Mouse (Mus musculus): ENCODE data around the gene Arid2. TPM values are rescaled to one million over a fixed set of nuclear protein-coding genes. Genes with fewer than 3 reads are reported as not detected.

Arid2 gene
- polyA plus RNA-seq, 1 experiment from 2014 or later = 9.4 TPM

- Histone ChIP-seq H3K9ac (ENCODE audit: low read depth, low read length) (no peak overlapping the region), H3K4me3 (ENCODE audit: low read depth, low read length) (no peak overlapping the region)
- no peak for ATAC-seq
Measured at GRCm38 (mm10) chr15:96283141-96283540, 4.2 kb upstream of the Arid2 start.

GRCm38 (mm10) chr15:96283920-96284431, 3.3 kb upstream of the Arid2 start:
- peaks cover 10% of the 10 kb centered on the region; the same call in 1 of the 2 replicates for H3K36me3 ChIP-seq (ENCODE audit: control insufficient read depth, insufficient read depth)
- TF ChIP-seq CTCF (IDR thresholded peaks at IDR 0.05; ENCODE audit: low read depth) = peak; percentile 71
- WGBS = 2% methylated on average over 11 of the region's 11 CpGs
- ATAC-seq = no peak
- H3K4me2 ChIP-seq (replicated peaks; ENCODE audit: low read depth) = peak overlapping the region; percentile 81
- H3K4me3 ChIP-seq (ENCODE audit: low read depth, low read length) = peak overlapping the region; percentile 84
- H3K4me1 ChIP-seq (replicated peaks; ENCODE audit: control insufficient read depth, insufficient read depth, low read length) = peaks cover 5% of the 10 kb centered on the region; the same call in 1 of the 2 replicates
- no peaks in the 10 kb centered on the region for H3K9me3 ChIP-seq (ENCODE audit: control insufficient read depth)
- no peaks in the 10 kb centered on the region for H3K27me3 ChIP-seq (replicated peaks; ENCODE audit: control insufficient read depth, insufficient read depth, low read length)
- peak overlapping the region; percentile 100 for H3K27ac ChIP-seq (ENCODE audit: low read depth, low read length)
- peak overlapping the region; percentile 99 for H3K9ac ChIP-seq (ENCODE audit: low read depth, low read length)

More at GRCm38 (mm10) chr15:96283141-96283540, 4.2 kb upstream of the Arid2 start:
- Histone ChIP-seq H3K27ac (ENCODE audit: low read depth, low read length) (no peak overlapping the region), H3K9me3 (ENCODE audit: control insufficient read depth) (no peaks in the 10 kb centered on the region), H3K4me2 (replicated peaks; ENCODE audit: low read depth) (peak overlapping the region; percentile 81), H3K4me1 (replicated peaks; ENCODE audit: control insufficient read depth, insufficient read depth, low read length) (peaks cover 9% of the 10 kb centered on the region; the same call in 1 of the 2 replicates), H3K36me3 (ENCODE audit: control insufficient read depth, insufficient read depth) (peaks cover 15% of the 10 kb centered on the region; the same call in 1 of the 2 replicates), H3K27me3 (replicated peaks; ENCODE audit: control insufficient read depth, insufficient read depth, low read length) (no peaks in the 10 kb centered on the region)
- 66% methylated on average over 8 of the region's 8 CpGs for WGBS
- TF ChIP-seq CTCF (IDR thresholded peaks at IDR 0.05; ENCODE audit: low read depth) = no peak

GRCm38 (mm10) chr15:96284711-96285322, 2.5 kb upstream of the Arid2 start:
- no peaks in the 10 kb centered on the region for H3K27me3 ChIP-seq (replicated peaks; ENCODE audit: control insufficient read depth, insufficient read depth, low read length)
- peak; percentile 12; the same call in 1 of the 2 replicates for ATAC-seq
- peaks cover 3% of the 10 kb centered on the region; the same call in 1 of the 2 replicates for H3K36me3 ChIP-seq (ENCODE audit: control insufficient read depth, insufficient read depth)
- H3K4me3 ChIP-seq (ENCODE audit: low read depth, low read length) = peak overlapping the region; percentile 84
- under 1% methylated on average over 65 of the region's 67 CpGs for WGBS
- H3K9ac ChIP-seq (ENCODE audit: low read depth, low read length) = peak overlapping the region; percentile 99
- no peaks in the 10 kb centered on the region for H3K9me3 ChIP-seq (ENCODE audit: control insufficient read depth)
- H3K4me2 ChIP-seq (replicated peaks; ENCODE audit: low read depth) = peak overlapping the region; percentile 81
- TF ChIP-seq CTCF (IDR thresholded peaks at IDR 0.05; ENCODE audit: low read depth) = no peak
- H3K4me1 ChIP-seq (replicated peaks; ENCODE audit: control insufficient read depth, insufficient read depth, low read length) = peaks cover 5% of the 10 kb centered on the region; the same call in 1 of the 2 replicates
- H3K27ac ChIP-seq (ENCODE audit: low read depth, low read length) = peak overlapping the region; percentile 100

- H3K27me3 ChIP-seq (replicated peaks; ENCODE audit: control insufficient read depth, insufficient read depth, low read length) = no peaks in the 10 kb centered on the region
- H3K36me3 ChIP-seq (ENCODE audit: control insufficient read depth, insufficient read depth) = no peaks in the 10 kb centered on the region
- no peaks in the 10 kb centered on the region for H3K9me3 ChIP-seq (ENCODE audit: control insufficient read depth)
- H3K27ac ChIP-seq (ENCODE audit: low read depth, low read length) = peak overlapping the region; percentile 100
- peak; percentile 71 for ATAC-seq
- H3K4me2 ChIP-seq (replicated peaks; ENCODE audit: low read depth) = peak overlapping the region; percentile 81
- peak overlapping the region; percentile 99 for H3K9ac ChIP-seq (ENCODE audit: low read depth, low read length)
- under 1% methylated on average over 63 of the region's 64 CpGs for WGBS
- peak overlapping the region; percentile 84 for H3K4me3 ChIP-seq (ENCODE audit: low read depth, low read length)
- peak; percentile 11; the same call in 1 of the 2 replicates for TF ChIP-seq CTCF (IDR thresholded peaks at IDR 0.05; ENCODE audit: low read depth)
- H3K4me1 ChIP-seq (replicated peaks; ENCODE audit: control insufficient read depth, insufficient read depth, low read length) = peaks cover 5% of the 10 kb centered on the region
Measured at GRCm38 (mm10) chr15:96285323-96286014, 1.8 kb upstream of the Arid2 start.

GRCm38 (mm10) chr15:96286015-96286934, 1.0 kb upstream of the Arid2 start:
- Histone ChIP-seq H3K9ac (ENCODE audit: low read depth, low read length) (peak overlapping the region; percentile 100), H3K27ac (ENCODE audit: low read depth, low read length) (peak overlapping the region; percentile 100), H3K4me2 (replicated peaks; ENCODE audit: low read depth) (peak overlapping the region; percentile 81), H3K36me3 (ENCODE audit: control insufficient read depth, insufficient read depth) (no peaks in the 10 kb centered on the region), H3K4me3 (ENCODE audit: low read depth, low read length) (peak overlapping the region; percentile 84), H3K27me3 (replicated peaks; ENCODE audit: control insufficient read depth, insufficient read depth, low read length) (no peaks in the 10 kb centered on the region), H3K9me3 (ENCODE audit: control insufficient read depth) (no peaks in the 10 kb centered on the region), H3K4me1 (replicated peaks; ENCODE audit: control insufficient read depth, insufficient read depth, low read length) (peaks cover 1% of the 10 kb centered on the region)
- peak; percentile 77 for ATAC-seq
- under 1% methylated on average over 66 of the region's 72 CpGs for WGBS
- peak; percentile 73 for TF ChIP-seq CTCF (IDR thresholded peaks at IDR 0.05; ENCODE audit: low read depth)
